Mouse (Mus musculus): ENCODE data around the gene Pdcd4. TPM values are rescaled to one million over a fixed set of nuclear protein-coding genes. Genes with fewer than 3 reads are reported as not detected.

Gene Pdcd4
- polyA plus RNA-seq, 1 experiment from 2014 or later: 64.6 TPM

DNA sequence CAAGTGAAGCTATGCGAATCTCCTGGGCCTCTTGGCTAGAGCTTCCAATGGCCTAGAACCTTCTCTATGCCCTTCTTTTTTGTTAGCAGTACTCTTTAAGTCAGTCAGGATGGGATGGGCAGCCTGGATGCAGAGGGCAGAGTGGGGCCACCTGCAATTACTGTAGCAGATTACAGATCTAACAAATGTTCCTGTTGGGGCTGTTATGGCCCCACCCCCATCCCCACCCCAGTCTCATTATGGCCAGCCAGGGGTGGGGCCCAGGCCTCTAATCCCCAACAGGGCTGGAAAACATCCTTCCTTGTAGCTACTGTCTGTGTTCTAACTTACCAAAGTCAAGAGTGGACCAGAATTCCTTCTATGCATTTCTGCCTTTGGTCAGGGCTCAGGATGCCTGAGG is 23.2 kb upstream of the Pdcd4 start:
- H3K9me3 ChIP-seq (ENCODE audit: low read length): no peaks in the 10 kb centered on the region
- no peak overlapping the region for H3K4me3 ChIP-seq (ENCODE audit: low read depth, low read length)
- H3K27ac ChIP-seq (ENCODE audit: low read length): no peak overlapping the region
- TF ChIP-seq EP300 (IDR thresholded peaks at IDR 0.05) (no peak), CTCF (IDR thresholded peaks at IDR 0.05) (no peak)
- H3K4me2 ChIP-seq (replicated peaks; ENCODE audit: low read depth, low read length): no peak overlapping the region
- ATAC-seq (no peak), DNase-seq (ENCODE audit: low spot score) (no peak)
- no peaks in the 10 kb centered on the region for H3K36me3 ChIP-seq (ENCODE audit: insufficient read depth, low read length)
- no peak overlapping the region for H3K9ac ChIP-seq (replicated peaks; ENCODE audit: low read depth)
- WGBS: 91% methylated on average over 1 of the region's 1 CpGs
- H3K27me3 ChIP-seq (replicated peaks; ENCODE audit: insufficient read depth, low read length): no peaks in the 10 kb centered on the region
- no peaks in the 10 kb centered on the region for H3K4me1 ChIP-seq (ENCODE audit: insufficient read depth, low read depth, low read length)

DNA sequence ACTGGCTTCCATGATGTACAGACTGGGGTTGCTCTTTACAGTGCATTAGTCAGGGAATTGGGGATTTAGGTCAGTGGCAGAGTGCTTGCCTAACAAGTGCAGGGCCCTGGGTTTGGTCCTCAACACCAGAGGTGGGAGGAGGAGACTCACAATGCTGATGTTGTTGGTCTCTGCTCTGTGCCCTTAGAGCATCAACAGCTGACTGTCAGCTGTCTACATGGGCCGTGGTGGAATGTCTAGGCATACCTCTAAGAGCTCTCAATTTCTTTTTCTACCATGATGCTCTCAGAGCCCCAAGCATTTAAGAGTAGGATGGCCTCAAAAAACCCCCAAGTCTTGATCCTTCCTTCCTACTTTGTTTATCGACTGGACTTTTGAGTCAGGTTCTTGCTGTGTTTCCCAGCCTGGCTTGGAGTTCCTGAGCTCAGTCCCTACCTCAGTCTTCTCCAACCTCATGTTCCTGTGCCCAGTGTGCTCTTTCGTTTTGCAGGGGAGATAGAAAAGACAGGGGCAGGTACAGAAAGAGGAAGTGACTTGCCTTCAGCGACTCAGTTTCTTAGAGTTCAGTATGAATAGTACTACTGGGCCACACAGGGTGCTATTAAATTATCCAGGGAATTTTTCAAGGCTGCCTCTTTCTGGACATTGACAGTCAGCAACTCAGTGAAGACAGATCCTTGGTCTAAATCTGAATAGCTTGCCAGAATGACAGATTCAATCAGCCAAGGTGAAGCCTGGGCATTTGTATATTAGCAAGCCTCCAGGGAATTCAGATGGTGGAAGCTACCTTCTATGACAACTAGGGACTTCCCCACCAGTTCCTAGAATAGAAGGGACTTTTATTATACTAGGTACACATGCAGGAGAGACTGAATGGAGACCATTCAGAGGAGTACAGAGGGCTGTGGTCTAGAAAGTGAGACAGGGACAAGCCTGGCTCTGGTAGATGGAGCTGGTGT is 22.3 kb upstream of the Pdcd4 start:
- H3K36me3 ChIP-seq (ENCODE audit: insufficient read depth, low read length): no peaks in the 10 kb centered on the region
- H3K4me2 ChIP-seq (replicated peaks; ENCODE audit: low read depth, low read length): no peak overlapping the region
- no peaks in the 10 kb centered on the region for H3K9me3 ChIP-seq (ENCODE audit: low read length)
- no peak for ATAC-seq
- no peak for DNase-seq (ENCODE audit: low spot score)
- no peak overlapping the region for H3K27ac ChIP-seq (ENCODE audit: low read length)
- H3K4me1 ChIP-seq (ENCODE audit: insufficient read depth, low read depth, low read length): no peaks in the 10 kb centered on the region
- H3K4me3 ChIP-seq (ENCODE audit: low read depth, low read length): no peak overlapping the region
- no peak overlapping the region for H3K9ac ChIP-seq (replicated peaks; ENCODE audit: low read depth)
- WGBS: 69% methylated on average over 4 of the region's 4 CpGs
- TF ChIP-seq CTCF (IDR thresholded peaks at IDR 0.05) (no peak), EP300 (IDR thresholded peaks at IDR 0.05) (no peak)
- H3K27me3 ChIP-seq (replicated peaks; ENCODE audit: insufficient read depth, low read length): no peaks in the 10 kb centered on the region

DNA sequence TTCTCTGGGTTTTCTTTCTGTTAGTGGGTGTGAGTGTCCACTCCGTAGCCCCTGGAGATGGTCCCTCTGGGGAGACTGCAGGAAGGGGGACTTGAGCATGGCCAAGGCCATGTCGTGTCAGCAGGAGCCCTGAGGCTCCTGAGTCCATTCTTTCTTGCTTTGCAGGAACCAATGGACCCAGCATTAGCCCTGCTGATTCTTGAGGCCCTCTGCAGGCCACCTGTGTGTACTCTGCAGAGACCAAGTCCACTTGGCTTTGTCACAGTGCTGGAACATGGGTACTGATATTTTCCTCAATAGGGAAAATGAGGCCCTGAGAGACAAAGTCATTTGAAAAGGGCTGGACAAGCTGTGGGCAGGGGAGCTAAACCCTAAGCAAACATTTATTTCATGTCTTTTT is 21.5 kb upstream of the Pdcd4 start:
- Histone ChIP-seq H3K4me2 (replicated peaks; ENCODE audit: low read depth, low read length) (no peak overlapping the region), H3K4me3 (ENCODE audit: low read depth, low read length) (no peak overlapping the region), H3K27me3 (replicated peaks; ENCODE audit: insufficient read depth, low read length) (no peaks in the 10 kb centered on the region), H3K4me1 (ENCODE audit: insufficient read depth, low read depth, low read length) (no peaks in the 10 kb centered on the region), H3K36me3 (ENCODE audit: insufficient read depth, low read length) (no peaks in the 10 kb centered on the region), H3K27ac (ENCODE audit: low read length) (no peak overlapping the region), H3K9me3 (ENCODE audit: low read length) (no peaks in the 10 kb centered on the region), H3K9ac (replicated peaks; ENCODE audit: low read depth) (no peak overlapping the region)
- DNase-seq (ENCODE audit: low spot score): no peak
- 51% methylated on average over 2 of the region's 2 CpGs for WGBS
- ATAC-seq: no peak
- TF ChIP-seq CTCF (IDR thresholded peaks at IDR 0.05) (peak; percentile 34), EP300 (IDR thresholded peaks at IDR 0.05) (no peak)

DNA sequence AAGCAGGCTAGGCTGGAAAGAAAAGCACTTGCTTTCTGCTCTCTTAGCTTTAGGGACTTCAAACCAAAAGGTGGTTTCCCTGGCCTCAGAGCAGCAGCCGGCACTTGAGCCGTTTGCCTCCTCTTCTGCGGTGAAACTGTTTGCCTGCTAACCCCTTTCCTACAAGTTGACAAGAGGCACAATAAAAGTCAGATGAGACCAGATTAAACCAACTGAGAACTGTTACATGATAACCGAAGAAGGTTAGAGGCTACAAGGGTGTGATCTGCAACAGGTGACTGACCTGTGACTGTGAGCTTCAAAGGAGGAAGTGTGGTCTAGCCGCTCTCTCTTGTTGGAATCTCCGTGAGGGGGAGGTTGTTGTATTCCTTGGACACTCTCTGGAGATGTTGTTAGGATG is 20.5 kb upstream of the Pdcd4 start:
- no peaks in the 10 kb centered on the region for H3K9me3 ChIP-seq (ENCODE audit: low read length)
- ATAC-seq: no peak
- no peak for TF ChIP-seq EP300 (IDR thresholded peaks at IDR 0.05)
- no peak for TF ChIP-seq CTCF (IDR thresholded peaks at IDR 0.05)
- DNase-seq (ENCODE audit: low spot score): no peak
- no peak overlapping the region for H3K4me2 ChIP-seq (replicated peaks; ENCODE audit: low read depth, low read length)
- no peak overlapping the region for H3K4me3 ChIP-seq (ENCODE audit: low read depth, low read length)
- H3K9ac ChIP-seq (replicated peaks; ENCODE audit: low read depth): no peak overlapping the region
- no peaks in the 10 kb centered on the region for H3K27me3 ChIP-seq (replicated peaks; ENCODE audit: insufficient read depth, low read length)
- no peaks in the 10 kb centered on the region for H3K4me1 ChIP-seq (ENCODE audit: insufficient read depth, low read depth, low read length)
- no peaks in the 10 kb centered on the region for H3K36me3 ChIP-seq (ENCODE audit: insufficient read depth, low read length)
- H3K27ac ChIP-seq (ENCODE audit: low read length): no peak overlapping the region
- 69% methylated on average over 6 of the region's 6 CpGs for WGBS

DNA sequence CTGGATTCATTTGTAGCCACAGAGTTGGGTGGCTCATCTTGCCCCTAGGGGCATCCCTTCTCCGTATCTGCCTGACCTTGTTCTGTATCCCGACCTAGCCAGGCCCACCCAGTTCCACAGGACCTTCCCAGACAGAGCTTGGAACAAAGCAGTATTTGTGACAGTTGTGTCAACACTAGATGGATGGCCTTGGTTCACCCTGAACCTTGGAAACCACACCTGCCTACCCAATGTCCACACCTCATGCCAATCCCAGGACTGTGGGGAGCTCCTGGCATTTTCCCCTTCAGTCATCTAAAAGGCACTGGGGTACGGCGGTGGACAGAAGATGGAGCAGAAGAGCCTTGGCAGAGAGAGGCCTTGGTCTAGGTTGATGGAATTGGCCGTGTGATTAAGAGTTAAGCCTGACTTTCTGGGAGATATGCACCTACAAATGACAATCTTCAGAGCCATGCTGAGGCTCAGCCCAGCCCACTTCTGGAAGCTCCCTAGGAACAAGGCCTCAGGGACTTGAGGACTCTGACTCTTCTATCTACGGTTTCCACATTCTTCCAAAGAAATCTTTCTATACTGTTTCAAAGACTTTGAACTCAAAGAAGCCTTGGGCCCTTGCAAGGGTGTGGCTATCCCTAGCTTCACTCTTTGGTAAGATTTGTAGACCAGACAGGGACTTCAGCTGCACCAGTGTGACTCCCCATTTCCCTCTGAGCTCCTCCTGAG is 18.9 kb upstream of the Pdcd4 start:
- no peak overlapping the region for H3K4me3 ChIP-seq (ENCODE audit: low read depth, low read length)
- H3K4me1 ChIP-seq (ENCODE audit: insufficient read depth, low read depth, low read length): no peaks in the 10 kb centered on the region
- H3K36me3 ChIP-seq (ENCODE audit: insufficient read depth, low read length): no peaks in the 10 kb centered on the region
- H3K27ac ChIP-seq (ENCODE audit: low read length): no peak overlapping the region
- no peak for TF ChIP-seq EP300 (IDR thresholded peaks at IDR 0.05)
- TF ChIP-seq CTCF (IDR thresholded peaks at IDR 0.05): no peak
- ATAC-seq: no peak
- H3K9ac ChIP-seq (replicated peaks; ENCODE audit: low read depth): no peak overlapping the region
- H3K9me3 ChIP-seq (ENCODE audit: low read length): no peaks in the 10 kb centered on the region
- H3K27me3 ChIP-seq (replicated peaks; ENCODE audit: insufficient read depth, low read length): no peaks in the 10 kb centered on the region
- H3K4me2 ChIP-seq (replicated peaks; ENCODE audit: low read depth, low read length): no peak overlapping the region
- no peak for DNase-seq (ENCODE audit: low spot score)
- 79% methylated on average over 6 of the region's 6 CpGs for WGBS

DNA sequence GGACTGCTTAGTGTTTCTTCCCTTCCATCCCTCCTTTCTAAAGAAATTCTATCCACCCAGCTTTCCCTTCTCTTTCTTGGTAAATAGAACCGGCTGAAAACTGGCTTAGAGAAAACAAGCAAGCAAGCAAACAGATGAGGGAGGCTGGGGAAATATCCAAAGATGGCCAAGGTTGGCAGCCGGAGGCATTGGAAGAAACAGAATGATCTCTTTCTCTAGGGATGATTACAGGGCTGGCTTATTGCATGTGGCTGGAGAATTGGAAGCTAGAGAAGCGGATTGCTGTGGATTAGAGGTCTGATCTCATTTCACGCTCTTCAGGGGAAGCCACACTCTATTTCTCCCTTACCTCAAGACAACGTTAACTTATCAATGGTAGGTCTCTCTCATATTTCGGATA is 16.8 kb upstream of the Pdcd4 start:
- DNase-seq (ENCODE audit: low spot score): no peak
- 76% methylated on average over 6 of the region's 6 CpGs for WGBS
- H3K4me1 ChIP-seq (ENCODE audit: insufficient read depth, low read depth, low read length): no peaks in the 10 kb centered on the region

More for the DNA sequence above, 16.8 kb upstream of the Pdcd4 start:
- Histone ChIP-seq H3K9me3 (ENCODE audit: low read length) (no peaks in the 10 kb centered on the region), H3K4me2 (replicated peaks; ENCODE audit: low read depth, low read length) (no peak overlapping the region), H3K27ac (ENCODE audit: low read length) (no peak overlapping the region), H3K27me3 (replicated peaks; ENCODE audit: insufficient read depth, low read length) (no peaks in the 10 kb centered on the region), H3K4me3 (ENCODE audit: low read depth, low read length) (no peak overlapping the region), H3K9ac (replicated peaks; ENCODE audit: low read depth) (no peak overlapping the region), H3K36me3 (ENCODE audit: insufficient read depth, low read length) (no peaks in the 10 kb centered on the region)
- TF ChIP-seq EP300 (IDR thresholded peaks at IDR 0.05): no peak
- TF ChIP-seq CTCF (IDR thresholded peaks at IDR 0.05): no peak
- ATAC-seq: no peak

Data from lung, postnatal 0 days (tissue).